Mouse (Mus musculus) MEL (cell line): ENCODE measurements around the gene Mindy3. TPM values are rescaled to one million over a fixed set of nuclear protein-coding genes. Genes with fewer than 3 reads are reported as not detected.
A peak's percentile ranks its signal among the peaks of the same experiment; 100 is the strongest.

Experiments
- DNase-seq: peaks from one replicate; pipeline ENCODE4 v3.0.0; 2011; ENCODE audit warnings: low read depth, low spot score
- H3K27ac ChIP-seq: 2 replicates; pipeline ENCODE4 v1.5.1; 2012; ENCODE audit warnings: low read depth, mild to moderate bottlenecking, control low read depth, low read length, moderate library complexity; ENCODE audit not compliant: control insufficient read depth
- H3K27me3 ChIP-seq, 2 experiments: fragments of 150-350 bp in 1 of 2; sonication (generic) in 1 of 2; 2 replicates each; pipeline ENCODE4 v1.6.1; 2012; ENCODE audit warnings: low read length in 2 of 2, mild to moderate bottlenecking in 2 of 2, improper control_type of control experiment in 1 of 2, moderate library complexity in 1 of 2; ENCODE audit not compliant: insufficient read depth in 2 of 2, control insufficient read depth in 1 of 2
- H3K36me3 ChIP-seq, 2 experiments: 2 replicates each; pipeline ENCODE4 v1.6.1; 2012 to 2014; ENCODE audit warnings: low read length in 2 of 2, improper control_type of control experiment in 1 of 2, inconsistent platforms in 1 of 2, mild to moderate bottlenecking in 1 of 2; ENCODE audit not compliant: insufficient read depth in 2 of 2, control insufficient read depth in 1 of 2
- H3K4me1 ChIP-seq, 2 experiments: fragments of 150-350 bp in 1 of 2; sonication (generic) in 1 of 2; 2 replicates each; pipeline ENCODE4 v1.6.1; 2012; ENCODE audit warnings: low read length in 2 of 2, improper control_type of control experiment in 1 of 2, mild to moderate bottlenecking in 1 of 2; ENCODE audit not compliant: insufficient read depth in 2 of 2, control insufficient read depth in 1 of 2
- H3K4me3 ChIP-seq, 2 experiments: fragments of 150-350 bp in 1 of 2; sonication (generic) in 1 of 2; 2 replicates each; pipeline ENCODE4 v1.5.1; 2012; ENCODE audit warnings: low read depth in 2 of 2, low read length in 2 of 2, mild to moderate bottlenecking in 2 of 2, moderate library complexity in 2 of 2, control low read depth in 1 of 2, improper control_type of control experiment in 1 of 2; ENCODE audit not compliant: control insufficient read depth in 1 of 2, insufficient read depth in 1 of 2
- H3K79me2 ChIP-seq: 2 replicates; pipeline ENCODE4 v1.6.1; 2012; ENCODE audit warnings: mild to moderate bottlenecking, low read length, moderate library complexity; ENCODE audit not compliant: control insufficient read depth, poor library complexity, insufficient read depth
- H3K9ac ChIP-seq: 2 replicates; pipeline ENCODE4 v1.6.1; 2012; ENCODE audit warnings: low read depth, mild to moderate bottlenecking, control low read depth, low read length, moderate library complexity; ENCODE audit not compliant: control insufficient read depth, poor library complexity, severe bottlenecking
- H3K9me3 ChIP-seq: fragments of 150-350 bp; sonication (generic); replicated peaks from 2 replicates; pipeline ENCODE4 v1.6.1; 2012; ENCODE audit warnings: mild to moderate bottlenecking, low read length, improper control_type of control experiment, moderate library complexity; ENCODE audit not compliant: insufficient read depth
- CTCF ChIP-seq, 3 experiments: IDR thresholded peaks in 2 of 3; conservative IDR thresholded peaks in 1 of 3; 2 replicates each; pipeline ENCODE4 v1.5.1; 2011 to 2012; ENCODE audit warnings: low read length in 3 of 3, low read depth in 2 of 3, mild to moderate bottlenecking in 2 of 3, improper control_type of control experiment in 1 of 3, inconsistent platforms in 1 of 3, mixed read lengths in 1 of 3, moderate library complexity in 1 of 3; ENCODE audit not compliant: control insufficient read depth in 1 of 3, insufficient read depth in 1 of 3, poor library complexity in 1 of 3, severe bottlenecking in 1 of 3
- ELF1 ChIP-seq: IDR thresholded peaks from 2 replicates; pipeline ENCODE4 v1.6.1; 2014; ENCODE audit warnings: low read depth, mild to moderate bottlenecking, inconsistent platforms, low read length, improper control_type of control experiment, moderate library complexity
- ETS1 ChIP-seq: IDR thresholded peaks from 2 replicates; pipeline ENCODE4 v1.6.1; 2012; ENCODE audit warnings: low read depth, mild to moderate bottlenecking, inconsistent platforms, low read length, improper control_type of control experiment, moderate library complexity
- GABPA ChIP-seq: IDR thresholded peaks from 2 replicates; pipeline ENCODE4 v1.6.1; 2012; ENCODE audit warnings: low read depth, mild to moderate bottlenecking, inconsistent platforms, low read length, improper control_type of control experiment, moderate library complexity
- JUND ChIP-seq: IDR thresholded peaks from 2 replicates; pipeline ENCODE4 v1.6.1; 2011; ENCODE audit warnings: low read depth, mild to moderate bottlenecking, improper control_type of control experiment, low read length
- KAT2A ChIP-seq: conservative IDR thresholded peaks from 2 replicates; pipeline ENCODE4 v1.6.1; 2012; ENCODE audit warnings: low read depth, low read length, improper control_type of control experiment, inconsistent platforms
- MAFK ChIP-seq: IDR thresholded peaks from 2 replicates; pipeline ENCODE4 v1.6.1; 2011; ENCODE audit warnings: low read depth, mild to moderate bottlenecking, low read length, improper control_type of control experiment, borderline replicate concordance
- MEF2A ChIP-seq: IDR thresholded peaks from 2 replicates; pipeline ENCODE4 v1.6.1; 2014; ENCODE audit warnings: low read depth, mild to moderate bottlenecking, inconsistent platforms, low read length, improper control_type of control experiment; ENCODE audit not compliant: poor library complexity, insufficient replicate concordance, severe bottlenecking; ENCODE audit errors: extremely low read depth
- MXI1 ChIP-seq: IDR thresholded peaks from 2 replicates; pipeline ENCODE4 v1.6.1; 2011; ENCODE audit warnings: mild to moderate bottlenecking, low read depth, low read length, improper control_type of control experiment
- MYB ChIP-seq: IDR thresholded peaks from 2 replicates; pipeline ENCODE4 v1.6.1; 2011; ENCODE audit warnings: mild to moderate bottlenecking, low read depth, low read length, improper control_type of control experiment
- MYC ChIP-seq: IDR thresholded peaks from 2 replicates; pipeline ENCODE4 v1.6.1; 2011; ENCODE audit warnings: low read depth, mild to moderate bottlenecking, low read length, improper control_type of control experiment, moderate library complexity
- NELFE ChIP-seq: IDR thresholded peaks from 2 replicates; pipeline ENCODE4 v1.6.1; 2011; ENCODE audit warnings: low read depth, low read length, improper control_type of control experiment
- POLR2A ChIP-seq, 2 experiments: IDR thresholded peaks; 2 replicates each; pipeline ENCODE4 v1.6.1; 2011 to 2012; ENCODE audit warnings: low read length in 2 of 2, mild to moderate bottlenecking in 2 of 2, control low read depth in 1 of 2, improper control_type of control experiment in 1 of 2, low read depth in 1 of 2, moderate library complexity in 1 of 2; ENCODE audit not compliant: control insufficient read depth in 1 of 2, insufficient read depth in 1 of 2, poor library complexity in 1 of 2
- POLR2AphosphoS5 ChIP-seq: IDR thresholded peaks from 2 replicates; pipeline ENCODE4 v1.6.1; 2012; ENCODE audit warnings: low read depth, borderline replicate concordance, mild to moderate bottlenecking, inconsistent platforms, low read length, moderate library complexity, mixed read lengths
- TAL1 ChIP-seq: IDR thresholded peaks from 2 replicates; pipeline ENCODE4 v1.6.1; 2012; ENCODE audit warnings: mild to moderate bottlenecking, inconsistent platforms, low read length, moderate library complexity, mixed read lengths
- UBTF ChIP-seq: IDR thresholded peaks from 2 replicates; pipeline ENCODE4 v1.6.1; 2012; ENCODE audit warnings: low read depth, mild to moderate bottlenecking, inconsistent platforms, low read length, improper control_type of control experiment, moderate library complexity, borderline replicate concordance; ENCODE audit not compliant: insufficient read depth
- USF1 ChIP-seq: IDR thresholded peaks from 2 replicates; pipeline ENCODE4 v1.6.1; 2014; ENCODE audit warnings: low read depth, mild to moderate bottlenecking, inconsistent platforms, low read length, improper control_type of control experiment, moderate library complexity
- ZKSCAN1 ChIP-seq: IDR thresholded peaks from 2 replicates; pipeline ENCODE4 v1.6.1; 2012; ENCODE audit warnings: low read depth, mild to moderate bottlenecking, inconsistent platforms, low read length, improper control_type of control experiment, moderate library complexity
- polyA plus RNA-seq, 2 experiments: library from polyadenylated mRNA; stranded (reverse) in 1 of 2; unstranded in 1 of 2; fragments of >175 nt in 1 of 2; fragments of >200 nt in 1 of 2; gene quantifications; 2 replicates each; pipeline versions ENCODE4 v1.2.1 to v1.2.4; 2012; ENCODE audit warnings: low replicate concordance in 2 of 2, low read depth in 1 of 2; ENCODE audit not compliant: insufficient read length in 2 of 2, insufficient read depth in 1 of 2, missing spikeins in 1 of 2
- total RNA-seq: library from RNA; depleted of rRNA; stranded (reverse); fragments of 300-350 nt; gene quantifications from 2 replicates; pipeline ENCODE4 v1.2.3, GENCODE M21; 2012

Gene Mindy3
- total and polyA plus RNA-seq, 3 experiments = 23.8 to 40.6 TPM; not detected in 1

- H3K4me3 ChIP-seq = no peak overlapping the region
- no peaks in the 10 kb centered on the region; a peak in 1 of 4 replicates for H3K36me3 ChIP-seq
- peaks cover 0 to 4% of the 10 kb centered on the region in 2 experiments; a peak in 1 of 4 replicates for H3K4me1 ChIP-seq
- DNase-seq = no peak
- no peak overlapping the region for H3K27ac ChIP-seq
- H3K27me3 ChIP-seq = no peaks in the 10 kb centered on the region
- H3K79me2 ChIP-seq = no peaks in the 10 kb centered on the region
- TF ChIP-seq MYC = no peak
- no peak for TF ChIP-seq KAT2A
- no peak for TF ChIP-seq NELFE
- TF ChIP-seq ZKSCAN1 = no peak
- TF ChIP-seq UBTF = no peak
- TF ChIP-seq MXI1 = no peak
- TF ChIP-seq ELF1 = no peak
- TF ChIP-seq CTCF (IDR thresholded peaks at IDR 0.05 in 2 of 3, conservative IDR thresholded peaks at IDR 0.05 in 1 of 3; ENCODE audit: control insufficient read depth in 1 of 3, insufficient read depth in 1 of 3, low read depth in 2 of 3, low read length in 3 of 3, poor library complexity in 1 of 3, severe bottlenecking in 1 of 3) = no peak
- no peak for TF ChIP-seq MEF2A
- TF ChIP-seq JUND = no peak
- TF ChIP-seq MAFK = no peak
- no peak for TF ChIP-seq MYB
- no peak for TF ChIP-seq TAL1
- no peak for TF ChIP-seq POLR2AphosphoS5
- TF ChIP-seq USF1 = no peak
- TF ChIP-seq ETS1 = no peak
- no peak overlapping the region for H3K9ac ChIP-seq
- no peaks in the 10 kb centered on the region for H3K9me3 ChIP-seq
Measured at GRCm38 (mm10) chr2:12318036-12318435, 101.2 kb downstream of the Mindy3 start.

GRCm38 (mm10) chr2:12317343-12317742 is 101.9 kb downstream of the Mindy3 start:
- H3K27ac ChIP-seq = no peak overlapping the region
- H3K9ac ChIP-seq = no peak overlapping the region
- TF ChIP-seq ELF1 = peak; percentile 70
- TF ChIP-seq GABPA = no peak
- no peak for TF ChIP-seq POLR2A (IDR thresholded peaks at IDR 0.05; ENCODE audit: control insufficient read depth in 1 of 2, insufficient read depth in 1 of 2, low read depth in 1 of 2, low read length in 2 of 2, poor library complexity in 1 of 2)
- no peak for TF ChIP-seq TAL1
- TF ChIP-seq, all 39 proteins: peak for 1
- H3K4me3 ChIP-seq = no peak overlapping the region
- no peaks in the 10 kb centered on the region for H3K9me3 ChIP-seq
- DNase-seq = peak; percentile 80
- H3K27me3 ChIP-seq = no peaks in the 10 kb centered on the region
- no peaks in the 10 kb centered on the region for H3K79me2 ChIP-seq
- peaks cover 0 to 4% of the 10 kb centered on the region in 2 experiments; a peak in 1 of 4 replicates for H3K4me1 ChIP-seq
- no peaks in the 10 kb centered on the region; a peak in 1 of 4 replicates for H3K36me3 ChIP-seq
